Mouse (Mus musculus) c-Kit-positive CD71-positive TER-119-negative erythroid progenitor cells, embryonic 14.5 days (primary cell): ENCODE measurements around the gene Pacsin2.

ENCODE experiments used
- DNase-seq: peaks from one replicate; pipeline ENCODE4 v3.0.0-alpha.2; 2013; ENCODE audit warnings: low read depth

Pacsin2 gene

DNA sequence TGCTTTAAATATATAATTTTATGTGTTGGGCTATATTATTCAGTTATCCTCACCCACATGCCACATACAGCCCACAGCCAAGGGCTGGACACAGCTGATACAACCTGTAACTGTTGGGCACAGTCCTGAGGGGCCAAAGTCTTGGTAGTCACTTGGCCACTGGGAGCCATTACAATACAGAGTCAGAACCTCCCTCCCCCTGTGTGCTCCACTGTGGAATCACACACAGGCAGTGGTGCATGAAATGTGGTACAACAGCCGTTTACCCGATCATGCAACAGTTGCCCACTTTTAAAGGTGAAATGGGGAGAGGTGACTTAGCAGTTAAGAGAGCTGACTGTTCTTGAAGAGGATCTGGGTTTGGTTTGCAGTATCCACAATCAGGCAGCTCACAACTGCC, 14.4 kb downstream of the Pacsin2 start:
- no peak for DNase-seq

DNA sequence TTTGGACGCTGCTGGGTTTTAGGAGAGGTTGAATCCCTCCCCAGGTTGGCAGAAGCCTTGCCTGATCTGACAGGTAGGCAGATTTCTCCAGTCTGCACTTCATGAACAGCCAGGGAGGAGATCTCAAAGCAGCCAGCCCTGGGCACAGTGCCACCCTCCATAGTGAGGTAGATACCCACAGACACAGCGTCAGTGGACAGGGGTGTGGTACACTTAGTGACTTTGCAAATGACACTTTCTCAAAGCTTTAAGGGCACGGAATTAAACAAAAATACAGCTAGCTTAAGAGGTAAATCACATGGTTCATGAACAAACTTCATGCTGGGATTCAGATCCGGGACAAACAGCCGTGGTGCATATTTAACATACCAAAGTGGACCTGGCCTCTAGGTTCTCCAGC, 15.8 kb downstream of the Pacsin2 start:
- no peak for DNase-seq

DNA sequence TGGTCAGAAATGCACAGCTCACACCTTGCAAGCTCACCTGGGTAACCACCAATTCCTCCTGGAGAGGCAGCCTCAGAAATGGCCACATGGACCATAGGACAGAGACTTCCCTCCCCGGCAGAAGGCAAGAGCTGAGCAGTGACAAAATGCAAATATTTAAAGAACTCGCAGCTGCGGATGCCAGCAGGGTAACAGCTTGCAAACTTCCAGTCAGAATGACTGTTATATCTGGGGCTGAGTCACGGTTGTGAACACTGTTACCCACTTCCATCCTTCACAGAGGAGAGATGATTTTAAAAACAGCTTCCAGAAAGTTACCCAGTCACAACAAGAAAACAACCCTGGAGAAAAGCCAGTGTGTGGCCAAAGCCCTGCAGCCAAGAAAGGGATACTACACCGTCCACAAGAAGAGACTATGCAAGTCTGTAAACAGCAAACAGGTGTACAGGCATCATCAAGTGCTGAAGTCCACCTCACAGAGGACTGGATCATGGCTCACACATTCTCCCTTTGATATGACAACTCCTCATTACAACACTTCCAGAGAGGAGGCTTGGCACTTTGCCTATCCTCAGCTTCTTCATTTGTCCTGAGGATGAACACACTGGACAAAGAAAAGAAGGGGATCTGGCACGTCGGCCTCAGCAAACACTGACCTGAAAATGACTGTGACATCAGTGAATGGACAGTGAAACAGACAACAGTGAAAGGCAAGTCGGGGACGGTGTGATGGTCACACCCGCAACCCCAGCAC, 16.4 kb downstream of the Pacsin2 start:
- DNase-seq, result no peak

DNA sequence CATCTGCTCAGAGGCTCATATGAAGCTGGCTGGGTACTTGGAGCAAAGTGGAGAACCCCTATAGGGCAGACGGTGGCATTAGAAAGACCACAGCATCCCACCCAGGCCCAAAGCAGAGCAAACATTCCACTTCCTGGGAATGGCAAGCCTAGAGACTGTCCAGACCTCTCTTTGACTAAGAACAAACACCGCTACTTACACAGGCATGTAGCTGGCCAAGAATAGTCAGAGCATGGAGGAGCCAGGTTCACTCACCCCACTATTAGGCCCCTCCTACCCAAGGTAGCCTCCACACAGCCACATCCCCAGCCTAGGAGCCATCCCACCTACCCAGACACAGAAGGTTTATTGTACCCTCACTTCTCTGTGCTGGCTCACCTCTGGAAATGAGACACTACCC, 18.5 kb downstream of the Pacsin2 start:
- DNase-seq, result no peak

DNA sequence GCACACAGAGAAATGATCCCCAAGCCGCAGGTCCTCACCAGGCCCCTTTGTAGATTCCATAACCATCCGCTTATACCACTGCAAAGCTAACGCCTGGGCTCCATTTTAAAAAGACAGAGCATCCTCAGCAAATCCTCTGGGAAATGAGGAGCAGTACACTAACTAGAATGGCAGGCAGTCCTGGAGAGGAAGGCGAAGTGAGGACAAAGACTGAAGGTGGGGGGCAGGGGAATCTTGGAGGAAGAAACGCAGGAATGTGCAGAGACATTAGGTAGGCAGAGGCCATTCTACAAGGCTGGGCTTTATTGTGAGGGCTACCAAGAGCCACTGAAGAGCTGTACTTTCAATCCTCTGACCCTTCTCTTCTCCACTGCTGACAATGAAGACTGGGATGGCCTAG, 19.0 kb downstream of the Pacsin2 start:
- DNase-seq, result no peak

DNA sequence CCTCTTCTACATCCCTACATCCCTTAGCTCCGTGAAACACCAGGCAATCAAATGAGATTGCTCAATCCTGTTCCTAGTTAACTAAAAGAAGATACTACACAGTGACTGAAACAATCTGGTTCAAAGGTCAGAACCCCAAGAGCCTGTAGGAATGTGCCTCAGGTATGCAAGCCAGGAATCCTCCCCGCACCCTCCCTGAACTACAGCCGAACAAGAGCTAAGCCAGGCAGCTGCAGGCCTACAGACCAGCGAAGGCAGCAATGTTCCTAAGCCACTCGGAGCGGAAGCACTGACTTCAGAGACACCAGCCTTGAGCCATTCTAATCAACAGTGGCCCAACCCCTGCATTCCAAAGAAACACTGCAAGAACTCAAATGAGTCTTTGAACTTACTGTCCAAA, 20.0 kb downstream of the Pacsin2 start:
- DNase-seq, result no peak

DNA sequence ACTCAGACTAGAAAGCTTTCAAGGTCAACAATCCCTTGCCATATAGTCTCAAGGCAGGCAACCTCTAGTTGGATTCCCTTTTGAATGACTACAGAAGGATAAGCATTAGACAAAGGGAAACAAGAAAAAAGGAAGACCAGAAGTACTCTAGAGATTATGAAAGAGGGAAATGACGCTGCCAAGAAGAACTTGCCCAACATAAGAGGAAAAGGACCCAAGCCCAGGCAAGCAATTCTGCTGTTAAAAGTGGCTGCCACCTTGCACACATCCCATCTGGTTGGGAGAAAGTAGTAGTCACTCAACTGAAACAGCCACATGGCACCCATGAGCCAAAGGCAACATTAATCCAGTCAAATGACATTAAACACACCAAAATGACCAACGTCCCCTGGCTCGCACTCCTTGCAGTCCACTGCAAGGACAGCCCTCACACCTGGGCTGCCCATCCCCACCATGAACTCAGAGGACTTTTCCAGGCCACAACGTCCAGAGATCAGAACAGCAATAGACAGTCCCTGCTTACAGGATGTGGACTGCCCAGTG, 21.8 kb downstream of the Pacsin2 start:
- no peak for DNase-seq

DNA sequence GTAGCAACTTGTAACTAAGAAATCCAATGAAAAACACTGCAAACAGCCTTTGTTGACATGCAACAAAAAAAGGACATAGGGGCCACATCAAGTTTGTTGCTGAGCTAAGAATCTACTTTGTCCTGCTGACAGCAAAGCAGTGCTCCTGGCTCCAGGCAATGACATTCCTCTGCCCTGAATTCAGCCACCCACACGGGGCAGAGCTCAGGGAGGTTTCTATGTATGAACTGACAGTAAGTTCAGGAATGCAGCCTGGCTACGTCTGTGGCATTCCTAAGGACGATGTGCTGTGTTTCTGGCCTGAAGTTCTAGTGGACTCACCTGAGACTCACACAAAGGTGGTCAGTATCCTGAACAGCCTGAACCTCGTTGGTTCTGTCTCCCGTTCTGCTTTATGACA, 23.7 kb downstream of the Pacsin2 start:
- no peak for DNase-seq

DNA sequence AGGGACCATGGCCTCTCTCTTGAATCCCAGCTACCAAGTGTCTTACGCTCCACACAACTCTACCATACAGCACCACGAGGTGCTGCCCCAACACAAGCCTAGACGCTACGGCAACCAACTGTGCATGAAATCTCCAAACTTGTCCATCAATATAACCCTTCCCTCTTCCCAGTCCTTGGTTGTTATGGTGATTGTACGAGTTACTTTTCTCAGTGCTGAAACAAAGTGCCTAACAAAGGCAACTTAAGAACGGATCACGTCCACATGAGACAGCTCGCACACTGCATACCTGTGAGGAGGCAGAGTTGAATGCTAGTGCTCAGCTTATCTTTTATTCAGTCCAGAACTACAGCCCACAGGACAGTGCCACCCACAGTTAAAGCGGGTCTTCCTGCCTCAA, 27.9 kb downstream of the Pacsin2 start:
- DNase-seq, result no peak

DNA sequence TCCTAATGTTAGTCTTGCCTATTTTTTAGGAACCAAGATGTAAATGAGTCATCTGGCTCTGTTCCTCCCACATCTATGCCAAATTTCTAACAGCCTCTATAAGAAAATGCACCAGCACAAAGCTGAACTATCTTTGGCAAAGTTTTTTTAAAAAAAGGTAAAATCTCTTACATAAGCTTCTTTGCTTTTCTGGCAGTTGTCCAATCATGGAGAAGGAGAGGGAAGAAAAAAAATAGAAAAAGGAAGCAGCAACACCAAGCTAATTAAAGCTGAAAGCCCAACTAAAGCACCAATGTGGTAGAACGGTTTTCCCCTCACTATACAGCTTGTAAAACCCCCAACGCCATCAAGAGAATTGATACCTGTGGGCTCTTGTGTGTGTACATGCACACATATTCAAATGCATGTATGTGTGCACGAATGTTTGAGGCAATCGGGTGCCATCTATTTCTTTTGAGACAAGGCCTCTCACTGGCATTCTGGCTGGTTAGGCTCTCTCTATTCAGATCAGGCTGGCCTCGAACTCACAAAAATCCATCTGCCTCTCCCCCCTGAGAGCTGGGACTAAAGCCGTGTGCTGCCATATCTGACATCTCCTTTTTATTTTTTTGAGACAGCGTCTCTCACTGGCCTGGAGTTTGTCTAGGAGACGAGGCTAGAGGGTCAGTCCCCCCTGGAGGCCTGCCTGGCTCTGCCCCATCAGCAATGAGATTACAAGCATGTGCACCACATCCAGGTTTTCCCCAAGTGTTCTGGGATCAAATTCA, 28.9 kb downstream of the Pacsin2 start:
- no peak for DNase-seq

DNA sequence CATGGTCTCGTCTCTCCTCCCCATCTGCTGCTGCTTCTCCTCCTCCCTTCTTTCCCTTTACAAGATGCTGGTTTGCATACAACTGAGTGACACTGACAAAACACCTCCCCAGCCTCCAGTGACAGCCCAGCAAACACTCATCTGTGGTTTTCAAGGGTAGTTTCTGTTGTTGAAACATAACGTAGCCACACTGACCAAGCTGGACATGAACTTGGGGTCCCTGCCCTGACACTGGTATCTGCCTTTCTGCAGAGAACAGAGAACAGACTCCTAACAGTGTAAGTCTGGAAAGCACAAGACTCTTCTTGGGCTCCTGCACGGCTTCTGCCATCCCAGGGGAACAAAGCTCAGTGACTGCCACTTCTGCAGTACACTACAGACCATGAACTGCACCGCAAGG, 29.7 kb downstream of the Pacsin2 start:
- DNase-seq, result no peak

DNA sequence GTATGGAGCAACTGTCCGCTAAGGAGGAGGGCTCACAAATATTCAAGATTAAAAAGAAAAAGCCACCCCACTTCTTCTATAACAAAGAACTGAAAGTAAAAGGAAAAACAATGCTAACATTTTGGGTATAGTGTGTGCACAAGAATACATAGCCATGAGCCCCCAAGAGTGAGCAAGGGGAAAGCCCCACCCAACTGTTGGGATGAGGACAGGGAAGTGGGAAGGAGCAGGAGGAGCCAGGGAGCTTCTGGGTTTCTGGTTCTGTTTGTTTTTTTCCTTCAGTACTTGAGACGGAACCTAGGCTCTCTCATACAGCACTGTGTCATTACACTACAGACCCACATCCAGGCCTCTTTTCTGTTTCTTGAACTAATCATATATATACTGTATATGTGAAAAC, 31.1 kb downstream of the Pacsin2 start:
- no peak for DNase-seq

DNA sequence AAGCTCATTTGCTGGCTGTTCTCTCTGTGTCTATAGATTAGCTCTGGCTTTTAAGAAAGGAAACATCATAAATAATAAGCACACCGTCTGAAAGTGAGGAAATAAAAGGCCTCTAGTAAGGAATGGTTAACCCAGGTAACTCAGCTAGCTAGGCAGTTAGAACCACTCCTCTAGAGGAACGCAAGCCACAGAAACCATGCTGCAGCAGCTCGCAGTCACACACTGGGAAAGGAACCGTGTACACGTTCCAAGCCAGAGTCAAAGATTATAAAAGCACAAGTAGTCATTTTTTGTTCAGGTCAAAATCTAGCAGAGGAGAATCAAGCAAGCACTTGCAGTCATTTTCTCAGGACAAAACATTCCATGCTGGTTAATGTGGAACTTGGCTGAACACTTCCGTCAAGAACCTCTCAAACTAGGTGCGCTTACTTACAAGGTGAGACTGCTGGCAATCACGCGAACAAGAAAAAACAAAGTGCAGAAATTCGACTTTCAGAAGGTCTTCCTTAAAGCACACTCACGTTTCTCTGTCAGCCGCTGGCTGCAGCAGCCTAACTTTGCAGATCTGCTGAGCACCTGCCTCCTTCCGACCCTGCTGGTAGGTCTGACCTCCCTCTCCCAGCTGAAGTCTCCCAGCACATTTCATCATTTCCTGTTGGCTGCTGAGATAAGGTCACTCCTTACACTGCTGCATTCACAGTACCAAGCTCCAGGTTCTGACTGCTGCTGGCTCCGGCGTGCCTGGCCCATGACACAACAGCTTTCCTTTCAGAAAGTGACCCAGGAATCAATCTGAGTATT, 32.0 kb downstream of the Pacsin2 start:
- DNase-seq, result peak; percentile 63

DNA sequence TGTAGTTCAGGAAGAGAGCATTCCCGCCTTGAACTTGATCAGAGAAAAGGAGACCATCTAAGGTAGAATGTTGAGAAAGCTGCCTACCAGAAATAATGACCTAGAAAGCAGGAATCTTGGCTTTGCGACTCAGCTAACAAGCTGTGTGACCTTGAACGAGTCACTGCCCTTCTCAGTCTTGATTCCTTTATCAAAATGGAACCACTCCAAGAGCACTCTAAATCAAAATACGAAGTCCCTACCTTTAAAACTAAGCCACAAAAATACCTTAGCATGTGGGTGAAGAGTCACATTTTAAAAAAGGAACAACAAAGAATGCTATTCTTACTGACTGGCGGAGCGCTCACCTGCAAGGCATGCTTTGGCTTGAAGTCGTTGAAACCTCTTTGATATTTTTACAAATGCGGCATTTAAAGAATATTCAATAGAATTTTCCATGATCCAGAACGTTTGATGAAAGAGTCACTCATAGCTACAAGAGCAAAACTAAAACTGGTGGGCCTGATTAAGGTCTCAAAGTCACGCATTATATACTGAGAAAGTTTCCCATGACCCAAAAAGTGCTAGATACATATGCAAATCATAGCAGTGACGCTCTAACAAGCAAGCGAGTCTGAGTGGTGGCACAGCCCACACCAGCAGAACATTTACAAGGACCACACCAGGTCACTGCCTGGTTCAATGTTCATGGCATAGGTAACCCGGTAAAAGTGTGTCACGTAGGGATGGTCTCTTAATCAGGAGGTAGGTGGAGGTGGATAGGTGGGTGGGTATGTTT, 33.2 kb downstream of the Pacsin2 start:
- DNase-seq, result no peak

DNA sequence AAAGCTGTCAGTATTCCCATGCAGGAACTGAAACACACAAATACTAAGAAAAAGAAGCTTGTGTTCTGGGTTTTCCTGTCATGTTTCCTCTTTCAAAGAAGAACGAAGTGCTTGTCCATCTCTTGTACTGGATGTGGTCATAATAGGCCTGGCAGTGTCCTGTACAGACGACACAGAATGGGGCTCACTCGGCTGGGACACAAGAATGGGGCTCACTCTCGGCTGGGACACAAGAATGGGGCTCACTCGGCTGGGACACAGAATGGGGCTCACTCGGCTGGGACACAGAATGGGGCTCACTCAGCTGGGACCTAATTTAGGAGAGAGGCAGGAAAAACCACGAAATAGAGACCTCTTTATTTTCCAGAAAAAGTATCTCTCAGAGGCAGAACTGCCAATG, 34.0 kb downstream of the Pacsin2 start:
- DNase-seq, result no peak

DNA sequence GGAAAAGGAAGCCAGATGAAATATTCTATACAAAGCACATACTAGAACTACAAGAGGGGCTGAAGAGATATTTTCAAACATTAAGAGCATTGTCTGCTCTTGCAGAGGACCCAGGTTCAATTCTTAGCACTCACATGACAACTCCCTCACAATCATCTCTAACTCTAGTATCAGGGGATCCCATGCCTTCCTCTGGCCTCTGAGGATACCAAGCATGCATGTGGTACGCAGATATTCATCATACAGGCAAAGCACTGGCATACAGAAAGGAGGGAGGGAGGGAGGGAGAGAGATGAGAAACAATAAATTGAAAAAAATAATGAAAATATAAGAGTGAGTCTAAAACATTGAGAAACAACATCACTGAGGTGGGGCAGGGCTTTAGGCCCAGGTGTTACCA, 35.8 kb downstream of the Pacsin2 start:
- DNase-seq, result no peak

DNA sequence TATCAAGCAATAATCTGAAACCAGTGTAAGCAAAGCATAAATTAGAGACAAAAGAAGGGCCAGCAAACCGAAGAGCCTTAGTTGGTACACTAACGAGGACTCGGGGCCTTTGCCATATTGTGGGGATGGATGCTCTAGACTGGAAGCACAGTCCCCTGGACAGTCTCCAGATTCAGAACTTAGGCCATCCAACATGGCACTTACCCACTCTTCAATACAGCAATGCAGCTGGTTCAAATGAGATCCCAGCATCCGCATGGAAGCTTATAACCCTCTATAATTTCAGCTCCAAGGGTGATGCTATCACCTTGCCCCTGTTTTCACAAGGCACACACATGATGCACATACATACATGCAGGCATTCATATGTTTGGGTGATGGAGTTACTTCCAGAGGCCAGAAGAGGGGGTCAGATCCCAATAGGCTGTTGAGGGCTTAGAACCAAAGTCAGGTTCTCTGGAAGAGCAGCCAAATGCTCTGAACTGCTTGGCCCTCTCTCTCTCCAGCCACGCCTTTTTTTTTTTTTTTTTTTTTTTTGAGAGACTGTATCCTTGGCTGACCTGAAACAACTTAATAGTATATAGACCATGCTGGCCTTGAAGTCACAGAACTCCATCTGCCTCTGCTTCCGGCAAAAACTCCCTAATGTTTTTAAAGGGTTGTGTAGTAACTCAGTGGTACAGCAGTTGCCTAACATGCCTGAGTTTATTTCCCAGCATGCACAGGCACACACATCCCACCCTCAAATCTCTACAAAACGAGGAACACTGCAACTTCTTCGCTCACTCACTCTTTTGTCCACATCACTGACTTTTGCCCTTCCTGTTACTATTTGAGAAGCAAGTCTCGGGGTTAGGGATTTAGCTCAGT, 36.9 kb downstream of the Pacsin2 start:
- no peak for DNase-seq

DNA sequence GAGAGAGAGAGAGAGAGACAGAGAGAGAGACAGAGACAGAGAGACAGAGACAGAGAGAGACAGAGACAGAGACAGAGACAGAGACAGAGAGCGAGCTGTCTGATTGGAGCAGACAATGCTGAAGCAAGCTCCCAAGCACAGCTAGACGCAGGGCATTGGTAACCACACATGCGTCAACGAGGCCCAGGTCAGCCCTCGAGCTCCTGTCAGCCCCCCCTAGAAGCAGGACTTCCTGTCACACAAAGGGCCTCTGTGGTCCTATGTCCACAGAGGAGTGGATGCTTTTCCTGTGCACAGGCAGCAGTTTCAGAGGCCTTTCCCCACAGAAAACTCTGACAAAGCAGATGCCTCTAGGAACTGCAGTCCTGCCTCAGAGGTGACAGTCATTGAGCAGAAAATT, 38.6 kb downstream of the Pacsin2 start:
- no peak for DNase-seq

DNA sequence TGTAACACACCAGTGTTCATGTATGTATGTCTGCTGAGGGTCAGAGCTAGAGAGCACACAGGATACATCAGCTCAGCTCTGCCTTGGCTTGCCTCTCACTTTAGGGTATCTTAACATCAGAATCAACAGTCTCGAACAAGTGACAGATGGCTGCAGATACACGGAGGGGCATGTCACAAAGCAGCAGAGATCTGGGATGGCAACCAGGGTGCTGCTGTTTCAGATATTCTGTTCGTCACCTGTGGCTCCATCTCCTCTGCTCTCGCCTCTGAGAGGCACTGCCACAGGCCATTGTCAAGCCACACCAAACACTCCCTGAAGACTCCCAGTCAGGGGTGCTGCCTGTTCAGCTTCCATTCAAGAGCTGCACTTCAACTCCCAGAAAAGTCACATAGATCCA, 39.1 kb downstream of the Pacsin2 start:
- no peak for DNase-seq

DNA sequence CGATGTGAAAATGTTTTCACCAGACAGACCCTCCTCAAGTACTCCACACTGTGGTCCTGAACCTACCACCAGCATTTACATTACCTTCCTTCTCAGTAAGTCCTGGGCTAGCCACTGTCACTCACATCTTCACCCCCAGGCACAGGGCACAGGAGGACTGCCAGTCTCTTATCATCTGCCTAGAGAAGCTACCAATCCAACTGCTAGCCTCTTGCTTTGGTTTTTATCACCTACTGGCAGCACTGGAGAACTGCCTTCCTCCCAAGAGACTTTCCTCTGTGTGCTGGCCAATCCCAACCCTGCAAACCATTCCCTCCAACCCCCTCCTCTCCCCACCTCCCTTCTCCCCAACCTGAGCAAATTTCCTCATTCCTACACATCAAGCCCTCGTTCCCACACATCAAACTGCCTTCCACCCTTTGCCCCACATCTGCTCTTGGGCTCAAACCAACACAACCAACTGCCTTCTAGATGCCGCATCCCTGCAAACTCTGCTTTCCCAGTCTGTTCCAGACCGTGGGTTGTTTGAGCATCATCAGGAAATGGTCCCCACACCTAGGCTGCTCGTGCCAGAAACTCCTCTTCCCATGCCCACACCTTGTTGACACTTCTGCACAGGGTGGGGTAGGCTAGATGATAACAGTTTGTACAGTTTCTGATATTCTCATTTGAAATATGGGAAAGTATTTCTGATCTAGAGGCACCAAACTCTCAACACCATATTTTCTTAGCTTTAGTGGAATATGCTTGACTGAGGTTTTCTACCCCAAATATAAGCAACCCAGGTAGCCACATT, 40.6 kb downstream of the Pacsin2 start:
- no peak for DNase-seq
